Mouse (Mus musculus) myocyte (in vitro differentiated cells): Measurements from ENCODE around the gene Cep128.

Experiments used
- CEBPB ChIP-seq: IDR thresholded peaks from 2 replicates; pipeline ENCODE4 v1.6.1; 2011; ENCODE audit warnings: mild to moderate bottlenecking, moderate library complexity; ENCODE audit not compliant: poor library complexity, insufficient read depth, severe bottlenecking
- E2F4 ChIP-seq: IDR thresholded peaks from one replicate; pipeline ENCODE4 v1.6.1; 2011; ENCODE audit warnings: mild to moderate bottlenecking, control low read depth, moderate library complexity; ENCODE audit not compliant: insufficient read depth
- MAX ChIP-seq: IDR thresholded peaks from one replicate; pipeline ENCODE4 v1.6.1; 2011; ENCODE audit warnings: low read depth, mild to moderate bottlenecking, control low read depth
- MYOD1 ChIP-seq, 3 experiments: IDR thresholded peaks; one replicate each; pipeline ENCODE4 v1.6.1; 2011; ENCODE audit warnings: control low read depth in 2 of 3, low read depth in 2 of 3, mild to moderate bottlenecking in 2 of 3, moderate library complexity in 1 of 3; ENCODE audit not compliant: insufficient read length in 2 of 3, control insufficient read depth in 1 of 3
- MYOG ChIP-seq, 3 experiments: IDR thresholded peaks; one replicate each; pipeline ENCODE4 v1.6.1; 2011; ENCODE audit warnings: control low read depth in 2 of 3, low read depth in 2 of 3, mild to moderate bottlenecking in 2 of 3; ENCODE audit not compliant: insufficient read length in 2 of 3, control insufficient read depth in 1 of 3, insufficient read depth in 1 of 3
- POLR2A ChIP-seq: IDR thresholded peaks from one replicate; pipeline ENCODE4 v1.6.1; 2011; ENCODE audit warnings: low read depth, mild to moderate bottlenecking, control low read depth, moderate library complexity; ENCODE audit not compliant: insufficient read length
- POLR2AphosphoS2 ChIP-seq: IDR thresholded peaks from one replicate; pipeline ENCODE4 v1.6.1; 2011; ENCODE audit warnings: low read depth, control low read depth; ENCODE audit not compliant: insufficient read length
- REST ChIP-seq: IDR thresholded peaks from one replicate; pipeline ENCODE4 v1.6.1; 2011; ENCODE audit warnings: mild to moderate bottlenecking, control low read depth, moderate library complexity; ENCODE audit not compliant: insufficient read depth, insufficient read length
- SRF ChIP-seq: IDR thresholded peaks from one replicate; pipeline ENCODE4 v1.6.1; 2011; ENCODE audit warnings: low read depth; ENCODE audit not compliant: control insufficient read depth, insufficient read length
- TCF12 ChIP-seq: IDR thresholded peaks from one replicate; pipeline ENCODE4 v1.6.1; 2011; ENCODE audit warnings: mild to moderate bottlenecking, control low read depth; ENCODE audit not compliant: poor library complexity, insufficient read depth, severe bottlenecking
- TCF3 ChIP-seq: IDR thresholded peaks from one replicate; pipeline ENCODE4 v1.6.1; 2011; ENCODE audit warnings: low read depth, control low read depth; ENCODE audit not compliant: insufficient read length
- USF1 ChIP-seq: IDR thresholded peaks from one replicate; pipeline ENCODE4 v1.6.1; 2011; ENCODE audit warnings: low read depth, mild to moderate bottlenecking, control low read depth, moderate library complexity

DNA sequence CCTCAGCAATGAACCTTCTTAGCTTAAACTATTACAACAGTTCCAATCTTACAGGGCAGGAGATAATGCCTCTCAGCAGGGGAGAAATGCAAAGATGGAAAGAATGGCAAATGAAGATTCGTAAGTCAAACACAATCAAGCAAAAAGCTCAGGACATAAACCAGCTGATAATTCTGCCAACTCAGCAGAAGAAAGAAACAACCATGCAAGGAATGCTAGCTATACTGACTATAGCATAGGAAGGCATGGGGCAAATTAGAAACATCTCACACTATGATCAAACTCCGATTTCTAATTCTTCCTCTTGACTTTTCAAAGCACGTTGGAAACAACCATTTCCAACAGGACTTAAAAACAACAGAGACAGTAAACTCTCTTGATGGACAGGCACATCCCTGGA lies 120.5 kb downstream of the Cep128 start:
- no peak for TF ChIP-seq TCF3
- TF ChIP-seq POLR2A: no peak
- no peak for TF ChIP-seq USF1
- no peak for TF ChIP-seq E2F4
- no peak for TF ChIP-seq MYOG (IDR thresholded peaks at IDR 0.05; ENCODE audit: control insufficient read depth in 1 of 3, insufficient read depth in 1 of 3, insufficient read length in 2 of 3, low read depth in 2 of 3)
- TF ChIP-seq POLR2AphosphoS2: no peak
- no peak for TF ChIP-seq MAX
- TF ChIP-seq TCF12: no peak
- TF ChIP-seq MYOD1 (IDR thresholded peaks at IDR 0.05; ENCODE audit: control insufficient read depth in 1 of 3, insufficient read length in 2 of 3, low read depth in 2 of 3): no peak
- no peak for TF ChIP-seq SRF
- TF ChIP-seq CEBPB: no peak
- no peak for TF ChIP-seq REST
